Mouse (Mus musculus): ENCODE data around the gene Zfp523. TPM values are rescaled to one million over a fixed set of nuclear protein-coding genes. Genes with fewer than 3 reads are reported as not detected.
"Not testable (repeated sequence)": the region's sequence is repeated elsewhere in the genome, so short reads cannot be mapped to it uniquely, and the experiment has no call there.

Zfp523 gene
- polyA plus RNA-seq, 1 experiment from 2014 or later = 43.0 TPM

GRCm38 (mm10) chr17:28216791-28217190 is 39.9 kb downstream of the Zfp523 start:
- WGBS = 88% methylated on average over 9 of the region's 9 CpGs
- no peak for ATAC-seq
- H3K27ac ChIP-seq (ENCODE audit: low read depth, low read length) = no peak overlapping the region

GRCm38 (mm10) chr17:28217721-28218649 is 41.1 kb downstream of the Zfp523 start:
- no peak for ATAC-seq
- H3K4me2 ChIP-seq (ENCODE audit: low read length) = peak overlapping the region; percentile 13

More at GRCm38 (mm10) chr17:28216791-28217190, 39.9 kb downstream of the Zfp523 start:
- Histone ChIP-seq H3K9me3 (ENCODE audit: control insufficient read depth, low read length) (no peaks in the 10 kb centered on the region), H3K4me2 (ENCODE audit: low read length) (no peak overlapping the region), H3K27me3 (replicated peaks; ENCODE audit: control insufficient read depth, insufficient read depth, low read length) (no peaks in the 10 kb centered on the region), H3K36me3 (ENCODE audit: control insufficient read depth, insufficient read depth, low read length) (no peaks in the 10 kb centered on the region), H3K9ac (ENCODE audit: low read depth, low read length) (no peak overlapping the region), H3K4me3 (ENCODE audit: low read length) (no peak overlapping the region), H3K4me1 (ENCODE audit: control insufficient read depth, insufficient read depth, low read depth, low read length) (no peaks in the 10 kb centered on the region)

GRCm38 (mm10) chr17:28222463-28222862 is 45.5 kb downstream of the Zfp523 start:
- H3K4me1 ChIP-seq (ENCODE audit: control insufficient read depth, insufficient read depth, low read depth, low read length); H3K27me3 ChIP-seq (replicated peaks; ENCODE audit: control insufficient read depth, insufficient read depth, low read length); H3K9ac ChIP-seq (ENCODE audit: low read depth, low read length); ATAC-seq; H3K9me3 ChIP-seq (ENCODE audit: control insufficient read depth, low read length); H3K27ac ChIP-seq (ENCODE audit: low read depth, low read length); H3K4me3 ChIP-seq (ENCODE audit: low read length); H3K36me3 ChIP-seq (ENCODE audit: control insufficient read depth, insufficient read depth, low read length); H3K4me2 ChIP-seq (ENCODE audit: low read length): not testable (repeated sequence)
- 91% methylated on average over 10 of the region's 10 CpGs for WGBS

More at GRCm38 (mm10) chr17:28217721-28218649, 41.1 kb downstream of the Zfp523 start:
- H3K4me3 ChIP-seq (ENCODE audit: low read length) = no peak overlapping the region
- H3K4me1 ChIP-seq (ENCODE audit: control insufficient read depth, insufficient read depth, low read depth, low read length) = no peaks in the 10 kb centered on the region; the same call in 1 of the 2 replicates
- no peaks in the 10 kb centered on the region for H3K9me3 ChIP-seq (ENCODE audit: control insufficient read depth, low read length)
- H3K36me3 ChIP-seq (ENCODE audit: control insufficient read depth, insufficient read depth, low read length) = no peaks in the 10 kb centered on the region
- no peaks in the 10 kb centered on the region for H3K27me3 ChIP-seq (replicated peaks; ENCODE audit: control insufficient read depth, insufficient read depth, low read length)
- H3K27ac ChIP-seq (ENCODE audit: low read depth, low read length) = no peak overlapping the region
- no peak overlapping the region for H3K9ac ChIP-seq (ENCODE audit: low read depth, low read length)
- WGBS = 28% methylated on average over 23 of the region's 23 CpGs

DNA sequence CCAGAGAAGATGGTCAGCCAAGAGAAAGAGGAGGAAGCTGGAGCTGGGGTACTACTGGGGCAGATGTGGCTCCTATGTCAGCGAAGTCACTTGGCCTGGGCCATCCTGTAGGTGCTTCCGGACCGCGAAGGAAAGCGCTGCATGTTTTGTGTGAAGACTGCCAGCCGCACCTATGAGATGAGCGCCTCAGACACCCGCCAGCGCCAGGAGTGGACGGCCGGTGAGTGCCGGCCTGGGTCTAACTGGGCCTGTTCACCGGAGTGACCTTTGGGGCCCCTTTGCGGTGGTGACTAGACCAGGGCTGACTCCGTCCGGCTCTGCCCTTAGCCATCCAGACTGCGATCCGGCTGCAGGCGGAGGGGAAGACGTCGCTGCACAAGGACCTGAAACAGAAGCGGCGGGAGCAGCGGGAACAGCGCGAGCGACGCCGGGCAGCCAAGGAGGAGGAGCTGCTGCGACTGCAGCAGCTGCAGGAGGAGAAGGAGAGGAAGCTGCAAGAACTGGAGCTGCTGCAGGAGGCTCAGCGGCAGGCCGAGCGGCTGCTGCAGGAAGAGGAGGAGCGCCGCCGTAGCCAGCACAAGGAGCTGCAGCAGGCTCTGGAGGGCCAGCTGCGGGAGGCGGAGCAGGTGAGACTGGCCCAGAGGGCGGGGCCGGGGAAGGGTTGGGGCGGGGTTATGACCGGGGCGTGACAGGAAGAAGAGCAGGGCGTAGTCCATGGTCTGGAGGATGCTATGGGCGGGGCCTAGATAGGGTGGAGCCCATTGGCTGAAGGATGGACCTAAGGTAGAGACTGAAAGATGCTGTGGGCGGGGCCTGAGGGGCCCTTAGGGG is 46.8 kb downstream of the Zfp523 start:
- Histone ChIP-seq H3K36me3 (ENCODE audit: control insufficient read depth, insufficient read depth, low read length) (no peaks in the 10 kb centered on the region), H3K4me1 (ENCODE audit: control insufficient read depth, insufficient read depth, low read depth, low read length) (peaks cover 7% of the 10 kb centered on the region), H3K4me3 (ENCODE audit: low read length) (peak overlapping the region; percentile 57), H3K9ac (ENCODE audit: low read depth, low read length) (peak overlapping the region; percentile 85), H3K27ac (ENCODE audit: low read depth, low read length) (peak overlapping the region; percentile 85), H3K27me3 (replicated peaks; ENCODE audit: control insufficient read depth, insufficient read depth, low read length) (no peaks in the 10 kb centered on the region), H3K9me3 (ENCODE audit: control insufficient read depth, low read length) (no peaks in the 10 kb centered on the region), H3K4me2 (ENCODE audit: low read length) (peak overlapping the region; percentile 94)
- ATAC-seq = peak; percentile 86
- WGBS = 1% methylated on average over 46 of the region's 46 CpGs

DNA sequence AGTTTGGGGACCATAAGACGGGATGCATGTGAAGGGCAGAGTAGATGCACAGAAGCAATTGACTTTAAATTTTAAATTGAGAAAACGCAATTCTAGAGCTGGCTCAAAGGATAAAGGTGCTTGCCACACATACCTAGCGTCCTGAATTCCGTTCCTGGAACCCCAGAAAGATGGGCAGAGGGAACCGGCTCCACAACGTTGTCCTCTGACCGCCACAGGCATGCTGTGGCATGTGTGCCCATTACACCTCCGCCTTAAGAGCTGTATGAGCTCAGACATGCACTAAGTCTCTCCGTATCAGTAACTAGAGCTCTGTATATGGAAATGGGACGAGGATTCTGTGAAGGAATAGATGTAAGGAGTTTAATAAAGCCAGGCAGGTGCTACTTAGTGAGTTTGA is 47.7 kb downstream of the Zfp523 start:
- H3K9me3 ChIP-seq (ENCODE audit: control insufficient read depth, low read length) = no peaks in the 10 kb centered on the region
- H3K27me3 ChIP-seq (replicated peaks; ENCODE audit: control insufficient read depth, insufficient read depth, low read length) = no peaks in the 10 kb centered on the region
- peaks cover 7% of the 10 kb centered on the region for H3K4me1 ChIP-seq (ENCODE audit: control insufficient read depth, insufficient read depth, low read depth, low read length)
- no peak for ATAC-seq
- no peaks in the 10 kb centered on the region for H3K36me3 ChIP-seq (ENCODE audit: control insufficient read depth, insufficient read depth, low read length)
- H3K27ac ChIP-seq (ENCODE audit: low read depth, low read length) = no peak overlapping the region
- H3K4me2 ChIP-seq (ENCODE audit: low read length) = no peak overlapping the region; the same call in 1 of the 2 replicates
- H3K4me3 ChIP-seq (ENCODE audit: low read length) = no peak overlapping the region
- no peak overlapping the region for H3K9ac ChIP-seq (ENCODE audit: low read depth, low read length)
- 88% methylated on average over 10 of the region's 10 CpGs for WGBS

- Histone ChIP-seq H3K4me1 (ENCODE audit: control insufficient read depth, insufficient read depth, low read depth, low read length) (peaks cover 7% of the 10 kb centered on the region), H3K27ac (ENCODE audit: low read depth, low read length) (peak overlapping the region; percentile 42; the same call in 1 of the 2 replicates), H3K27me3 (replicated peaks; ENCODE audit: control insufficient read depth, insufficient read depth, low read length) (no peaks in the 10 kb centered on the region), H3K9ac (ENCODE audit: low read depth, low read length) (peak overlapping the region; percentile 60), H3K36me3 (ENCODE audit: control insufficient read depth, insufficient read depth, low read length) (no peaks in the 10 kb centered on the region), H3K4me3 (ENCODE audit: low read length) (peak overlapping the region; percentile 37), H3K4me2 (ENCODE audit: low read length) (peak overlapping the region; percentile 69), H3K9me3 (ENCODE audit: control insufficient read depth, low read length) (no peaks in the 10 kb centered on the region)
- peak; percentile 68 for ATAC-seq
- WGBS = 3% methylated on average over 21 of the region's 21 CpGs
Measured at GRCm38 (mm10) chr17:28226014-28226413, 49.1 kb downstream of the Zfp523 start.

GRCm38 (mm10) chr17:28230486-28230885 is 53.6 kb downstream of the Zfp523 start:
- 88% methylated on average over 6 of the region's 6 CpGs for WGBS
- Histone ChIP-seq H3K27ac (ENCODE audit: low read depth, low read length) (no peak overlapping the region), H3K9me3 (ENCODE audit: control insufficient read depth, low read length) (no peaks in the 10 kb centered on the region), H3K27me3 (replicated peaks; ENCODE audit: control insufficient read depth, insufficient read depth, low read length) (no peaks in the 10 kb centered on the region), H3K4me1 (ENCODE audit: control insufficient read depth, insufficient read depth, low read depth, low read length) (peaks cover 16% of the 10 kb centered on the region), H3K4me3 (ENCODE audit: low read length) (no peak overlapping the region), H3K36me3 (ENCODE audit: control insufficient read depth, insufficient read depth, low read length) (no peaks in the 10 kb centered on the region), H3K9ac (ENCODE audit: low read depth, low read length) (no peak overlapping the region), H3K4me2 (ENCODE audit: low read length) (no peak overlapping the region)
- no peak for ATAC-seq

GRCm38 (mm10) chr17:28231026-28231736 is 54.3 kb downstream of the Zfp523 start:
- WGBS = 85% methylated on average over 18 of the region's 18 CpGs
- Histone ChIP-seq H3K4me3 (ENCODE audit: low read length) (no peak overlapping the region), H3K36me3 (ENCODE audit: control insufficient read depth, insufficient read depth, low read length) (no peaks in the 10 kb centered on the region), H3K27ac (ENCODE audit: low read depth, low read length) (no peak overlapping the region), H3K4me2 (ENCODE audit: low read length) (no peak overlapping the region), H3K27me3 (replicated peaks; ENCODE audit: control insufficient read depth, insufficient read depth, low read length) (no peaks in the 10 kb centered on the region), H3K9me3 (ENCODE audit: control insufficient read depth, low read length) (no peaks in the 10 kb centered on the region), H3K4me1 (ENCODE audit: control insufficient read depth, insufficient read depth, low read depth, low read length) (peaks cover 12% of the 10 kb centered on the region; the same call in 1 of the 2 replicates), H3K9ac (ENCODE audit: low read depth, low read length) (no peak overlapping the region)
- ATAC-seq = no peak
